Mouse (Mus musculus) C2C12 (cell line): ENCODE measurements around the gene Ccdc58. TPM values are rescaled to one million over a fixed set of nuclear protein-coding genes. Genes with fewer than 3 reads are reported as not detected.
"Not testable (repeated sequence)": the region's sequence is repeated elsewhere in the genome, so short reads cannot be mapped to it uniquely, and the experiment has no call there.

Source experiments
- H3K27me3 ChIP-seq: one replicate; pipeline ENCODE4 v1.6.1; 2011; ENCODE audit not compliant: control insufficient read depth, insufficient read depth, insufficient read length
- H3K36me3 ChIP-seq: one replicate; pipeline ENCODE4 v1.6.1; 2011; ENCODE audit not compliant: control insufficient read depth, insufficient read depth
- H3K4me3 ChIP-seq: one replicate; pipeline ENCODE4 v1.5.1; 2011; ENCODE audit warnings: mild to moderate bottlenecking, control low read depth; ENCODE audit not compliant: poor library complexity, insufficient read depth, severe bottlenecking
- H3K79me2 ChIP-seq: one replicate; pipeline ENCODE4 v1.6.1; 2011; ENCODE audit not compliant: control insufficient read depth, insufficient read depth
- H3K79me3 ChIP-seq: one replicate; pipeline ENCODE4 v1.6.1; 2011; ENCODE audit warnings: low read depth, control low read depth
- H3ac ChIP-seq: one replicate; pipeline ENCODE3; 2011; ENCODE audit warnings: low read depth; ENCODE audit not compliant: control insufficient read depth, insufficient read length
- CEBPB ChIP-seq: IDR thresholded peaks from one replicate; pipeline ENCODE4 v1.6.1; 2011; ENCODE audit warnings: low read depth, mild to moderate bottlenecking, control low read depth, moderate library complexity
- CTCF ChIP-seq: IDR thresholded peaks from one replicate; pipeline ENCODE4 v1.5.1; 2011; ENCODE audit not compliant: control insufficient read depth, insufficient read depth, insufficient read length
- FOSL1 ChIP-seq: IDR thresholded peaks from one replicate; pipeline ENCODE4 v1.8.0; 2011; ENCODE audit warnings: mild to moderate bottlenecking, low read length; ENCODE audit not compliant: poor library complexity, insufficient read depth, severe bottlenecking
- MAX ChIP-seq: IDR thresholded peaks from one replicate; pipeline ENCODE4 v1.6.1; 2011; ENCODE audit warnings: mild to moderate bottlenecking, control low read depth
- MYOD1 ChIP-seq: IDR thresholded peaks from one replicate; pipeline ENCODE4 v1.6.1; 2011; ENCODE audit warnings: low read depth; ENCODE audit not compliant: control insufficient read depth, insufficient read length
- MYOG ChIP-seq: IDR thresholded peaks from one replicate; pipeline ENCODE4 v1.6.1; 2011; ENCODE audit not compliant: control insufficient read depth, insufficient read length; ENCODE audit errors: extremely low read depth
- USF1 ChIP-seq: IDR thresholded peaks from one replicate; pipeline ENCODE4 v1.6.1; 2011; ENCODE audit warnings: low read depth, mild to moderate bottlenecking, control low read depth, moderate library complexity
- long read RNA-seq, 2 experiments: library from polyadenylated mRNA; unstranded; transcript quantifications; one replicate each; pipeline ENCODE4 v2.0.0; 2019 to 2020
- polyA plus RNA-seq: library from polyadenylated mRNA; unstranded; fragments of >200 nt; fragmentation: generic; extraction: Trizol; gene quantifications from one replicate; pipeline ENCODE4 v1.2.1, GENCODE M21; 2012; ENCODE audit warnings: missing spikeins

The Ccdc58 gene
- 52.8 TPM for polyA plus RNA-seq
- long read RNA-seq, experiment 1, transcript Ccdc58-203 (5 exons, 1,073 nt), result major isoform, 37 of 40 reads
- long read RNA-seq, experiment 1, partial matches to known transcripts, result 1 of 40 reads
- long read RNA-seq, experiment 1, other reads (novel, unspliced or antisense), result 2 of 40 reads
- long read RNA-seq, experiment 2, transcript Ccdc58-203 (5 exons, 1,073 nt), result major isoform, 8 of 10 reads
- long read RNA-seq, experiment 2, partial matches to known transcripts, result 0 of 10 reads
- long read RNA-seq, experiment 2, other reads (novel, unspliced or antisense), result 2 of 10 reads

- TF ChIP-seq USF1 (peak; percentile 12), CTCF (peak; percentile 9), FOSL1 (no peak), MAX (peak; percentile 73)
- Histone ChIP-seq H3K79me2 (peaks cover 93% of the 10 kb centered on the region), H3ac (peak within 1 kb of the TSS; percentile 84), H3K79me3 (peaks cover 67% of the 10 kb centered on the region), H3K36me3 (peaks cover 25% of the 10 kb centered on the region), H3K27me3 (no peaks in the 10 kb centered on the region), H3K4me3 (peak within 1 kb of the TSS; percentile 82)
Measured at GRCm38 (mm10) chr16:36071450-36072379, at the start of gene Ccdc58, which contains the start of gene Fam162a. Gene Ccdc58, plus strand, starts transcription at chr16:36071685. Gene Fam162a, minus strand, starts transcription at chr16:36071594.

DNA sequence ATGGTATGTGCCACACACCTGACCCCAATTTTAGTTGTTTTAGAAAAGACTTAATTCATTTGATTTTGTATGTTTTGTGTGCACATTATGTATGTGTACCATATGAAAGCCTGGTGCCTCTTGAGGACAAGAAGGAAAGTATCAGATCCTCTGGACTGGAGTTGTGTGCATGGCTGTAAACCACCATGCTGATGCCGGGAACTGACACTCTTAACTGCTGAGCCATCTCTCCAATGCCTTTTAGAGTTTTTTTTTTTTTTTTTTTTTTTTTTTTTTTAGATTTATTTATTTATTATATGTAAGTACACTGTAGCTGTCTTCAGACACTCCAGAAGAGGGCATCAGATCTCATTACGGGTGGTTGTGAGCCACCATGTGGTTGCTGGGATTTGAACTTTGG lies 43.4 kb upstream of the Ccdc58 start:
- not testable (repeated sequence) for H3K79me3 ChIP-seq, H3K4me3 ChIP-seq, H3ac ChIP-seq, H3K27me3 ChIP-seq, H3K79me2 ChIP-seq
- H3K36me3 ChIP-seq, result peaks cover 60% of the 10 kb centered on the region

DNA sequence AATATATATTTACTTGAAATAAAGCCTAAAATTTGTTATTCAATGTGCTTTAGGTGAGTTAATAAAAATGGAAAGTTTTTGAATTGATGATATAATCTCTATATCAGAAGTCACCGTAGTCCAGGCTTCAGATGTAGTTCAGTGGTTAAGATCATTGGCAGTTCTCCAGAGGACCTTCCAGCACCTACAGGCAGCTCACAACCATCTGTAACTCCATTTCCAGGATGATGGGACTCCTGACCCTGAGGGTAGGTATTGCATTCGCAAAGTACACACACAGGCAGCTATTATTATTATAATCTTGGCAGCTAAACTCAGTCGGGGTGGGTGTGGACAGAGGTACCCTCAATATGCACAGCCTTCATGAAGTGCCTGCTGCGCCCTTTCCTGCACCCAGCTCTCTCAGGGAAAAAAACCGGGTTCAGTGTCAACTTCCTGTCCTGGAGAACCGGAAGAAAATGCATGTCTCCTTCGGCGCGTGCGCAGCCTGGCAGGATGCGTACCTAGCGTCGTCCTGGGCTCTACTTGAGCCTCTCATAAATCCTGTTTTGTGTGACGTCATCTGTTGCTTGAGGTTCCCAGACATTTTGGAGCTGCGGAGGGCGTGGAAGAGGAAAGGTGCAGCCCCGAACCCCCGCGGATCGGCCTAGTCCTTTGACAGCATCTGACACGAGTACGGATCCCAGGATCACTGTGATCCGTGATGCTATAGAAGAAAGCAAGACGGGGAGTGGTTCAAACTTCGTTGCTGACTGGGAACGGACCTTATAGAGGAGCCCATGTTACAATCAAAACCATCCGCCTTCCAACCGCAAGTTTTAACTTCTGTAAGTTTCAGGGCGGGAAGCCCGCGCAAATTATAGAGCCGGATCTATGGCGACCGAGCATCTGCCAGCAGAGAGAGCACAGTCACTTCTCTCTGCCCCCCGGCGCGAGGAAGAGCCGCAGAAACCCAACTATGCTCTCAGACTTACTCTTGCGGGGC lies 30.6 kb upstream of the Ccdc58 start, which contains the start of gene Wdr5b:
TSS of gene Wdr5b (plus strand) at position 551 of the 985 bp plus-strand sequence.
- peaks cover 28% of the 10 kb centered on the region for H3K36me3 ChIP-seq
- H3K4me3 ChIP-seq, result peak within 1 kb of the TSS; percentile 46
- H3K79me2 ChIP-seq, result peaks cover 28% of the 10 kb centered on the region
- peak within 1 kb of the TSS; percentile 74 for H3ac ChIP-seq
- no peaks in the 10 kb centered on the region for H3K27me3 ChIP-seq
- TF ChIP-seq MAX, result peak; percentile 23
- TF ChIP-seq MYOG, result no peak
- H3K79me3 ChIP-seq, result peaks cover 8% of the 10 kb centered on the region

DNA sequence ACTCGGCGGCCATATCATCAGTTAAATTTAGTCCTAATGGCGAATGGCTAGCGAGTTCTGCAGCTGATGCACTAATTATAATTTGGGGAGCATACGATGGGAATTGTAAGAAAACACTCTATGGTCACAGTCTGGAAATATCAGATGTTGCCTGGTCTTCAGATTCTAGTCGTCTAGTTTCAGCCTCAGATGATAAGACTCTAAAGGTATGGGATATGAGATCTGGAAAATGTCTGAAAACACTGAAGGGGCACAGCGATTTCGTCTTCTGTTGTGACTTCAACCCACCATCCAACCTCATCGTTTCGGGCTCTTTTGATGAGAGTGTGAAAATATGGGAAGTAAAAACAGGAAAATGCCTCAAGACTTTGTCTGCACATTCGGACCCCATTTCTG lies 29.9 kb upstream of the Ccdc58 start:
- Histone ChIP-seq H3K79me3 (peaks cover 8% of the 10 kb centered on the region), H3K36me3 (peaks cover 26% of the 10 kb centered on the region), H3K4me3 (peak overlapping the region; percentile 46), H3ac (peak overlapping the region; percentile 74), H3K27me3 (no peaks in the 10 kb centered on the region), H3K79me2 (peaks cover 28% of the 10 kb centered on the region)
- TF ChIP-seq CTCF (no peak), MYOG (no peak), FOSL1 (no peak), MYOD1 (no peak), CEBPB (no peak), MAX (no peak), USF1 (no peak)

DNA sequence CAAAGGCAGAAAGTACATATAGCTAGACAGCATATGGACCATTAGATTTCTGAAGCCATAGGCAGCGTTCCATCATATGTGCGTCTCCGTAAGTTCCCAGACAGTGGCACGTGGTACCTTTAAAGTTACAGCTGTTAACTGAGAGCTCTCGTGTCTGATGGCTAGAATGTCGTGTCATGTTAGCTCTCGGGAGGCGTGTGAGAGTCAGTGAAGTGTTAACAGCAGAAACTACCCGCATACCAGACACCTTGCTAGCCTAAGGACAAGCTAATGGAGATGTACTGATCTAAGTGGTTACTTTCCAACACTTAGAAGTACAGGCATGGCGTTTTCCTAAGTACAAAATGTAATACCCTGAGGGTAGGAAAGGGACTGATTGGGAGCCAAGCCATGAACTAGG lies 28.4 kb upstream of the Ccdc58 start:
- Histone ChIP-seq H3ac (no peak overlapping the region), H3K36me3 (peaks cover 29% of the 10 kb centered on the region), H3K4me3 (no peak overlapping the region), H3K79me2 (peaks cover 28% of the 10 kb centered on the region), H3K79me3 (peaks cover 8% of the 10 kb centered on the region), H3K27me3 (no peaks in the 10 kb centered on the region)
- TF ChIP-seq CEBPB (no peak), MYOG (no peak), CTCF (no peak), MAX (no peak), FOSL1 (no peak), MYOD1 (no peak), USF1 (no peak)

DNA sequence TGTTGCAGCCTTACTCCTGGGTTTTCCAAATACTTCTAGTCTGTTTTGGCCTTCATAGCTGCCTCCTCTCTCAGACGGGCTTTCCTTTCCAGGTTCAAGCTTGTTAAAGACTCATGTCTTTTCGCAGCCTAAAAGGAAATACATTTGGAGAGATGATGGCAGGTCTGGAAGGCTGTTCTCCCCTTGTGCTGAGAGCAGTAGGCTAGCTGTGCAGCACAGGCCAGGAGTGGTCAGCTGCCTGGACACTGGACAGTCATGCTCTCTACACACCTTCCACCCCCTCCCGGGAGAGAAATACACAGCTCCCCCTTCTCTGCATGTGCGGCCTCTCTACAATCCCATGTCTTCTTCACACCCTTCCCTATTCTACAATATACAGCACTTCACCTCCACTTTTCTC lies 27.5 kb upstream of the Ccdc58 start:
- H3K36me3 ChIP-seq, result peaks cover 37% of the 10 kb centered on the region
- no peak for TF ChIP-seq FOSL1
- no peak for TF ChIP-seq MAX
- no peak for TF ChIP-seq MYOD1
- TF ChIP-seq USF1, result no peak
- TF ChIP-seq CEBPB, result no peak
- no peak for TF ChIP-seq CTCF
- TF ChIP-seq MYOG, result no peak
- H3K27me3 ChIP-seq, result no peaks in the 10 kb centered on the region
- no peak overlapping the region for H3ac ChIP-seq
- no peak overlapping the region for H3K4me3 ChIP-seq
- H3K79me2 ChIP-seq, result peaks cover 28% of the 10 kb centered on the region
- peaks cover 8% of the 10 kb centered on the region for H3K79me3 ChIP-seq
